Mouse (Mus musculus): ENCODE measurements around the gene Phtf2. TPM values are rescaled to one million over a fixed set of nuclear protein-coding genes. Genes with fewer than 3 reads are reported as not detected.

Phtf2 gene
- 35.8 and 42.5 TPM in 2 replicates for total RNA-seq (2017)

DNA sequence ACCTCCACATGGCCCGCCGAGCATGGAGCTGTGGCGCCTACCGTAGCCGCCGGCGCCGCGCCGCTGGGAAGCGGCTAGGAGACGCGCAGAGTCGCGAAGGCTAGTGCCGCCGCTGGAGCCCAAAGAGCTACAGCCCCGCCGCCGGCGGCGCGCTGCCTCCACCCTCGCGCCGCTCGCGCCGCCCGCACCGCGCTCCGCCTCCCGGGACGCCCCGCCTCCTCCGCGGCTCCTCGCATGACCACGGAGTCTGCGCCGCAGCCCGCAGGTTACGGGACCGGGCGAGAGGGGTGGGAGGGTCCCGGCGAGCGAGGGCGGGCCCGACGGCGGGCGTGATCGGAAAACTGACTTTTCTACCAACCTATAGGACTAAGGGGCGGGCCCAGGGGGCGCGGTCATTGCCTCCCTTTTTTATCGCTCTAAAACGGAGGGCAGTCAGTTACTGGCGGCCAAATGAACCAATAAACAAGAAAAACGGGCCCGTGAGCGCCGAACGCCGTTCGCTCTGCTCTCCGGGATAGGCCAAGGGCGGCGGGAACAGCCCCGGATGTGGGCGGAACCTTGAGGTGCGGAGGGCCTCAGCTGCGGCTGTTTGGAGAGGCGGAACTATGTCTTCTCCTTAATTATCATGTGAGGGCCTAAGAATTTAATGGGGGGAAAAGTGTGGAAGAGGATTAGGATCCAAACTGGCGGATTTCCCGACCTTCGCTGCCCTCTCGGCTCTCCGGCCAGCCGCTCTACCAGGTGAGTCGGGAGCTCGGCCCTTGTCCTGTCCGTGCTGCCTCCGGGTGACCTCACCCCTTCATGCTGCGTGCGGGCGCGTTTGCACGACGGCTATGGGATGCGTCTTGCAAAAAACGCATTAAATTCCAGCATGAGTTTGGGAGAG lies at the start of gene Phtf2, which contains the start of gene Tmem60:
Gene Phtf2 (minus strand): TSS at position 210 of the 886 bp plus-strand sequence.
Gene Tmem60 (plus strand): TSS at position 277 of the 886 bp plus-strand sequence.
- ATAC-seq (replicated peaks in 1 of 2; ENCODE audit: insufficient read depth in 1 of 2, low FRiP score in 2 of 2, low TSS enrichment in 1 of 2, low read depth in 1 of 2, poor library complexity in 2 of 2, severe bottlenecking in 2 of 2), result peak; percentile 96 to 97

DNA sequence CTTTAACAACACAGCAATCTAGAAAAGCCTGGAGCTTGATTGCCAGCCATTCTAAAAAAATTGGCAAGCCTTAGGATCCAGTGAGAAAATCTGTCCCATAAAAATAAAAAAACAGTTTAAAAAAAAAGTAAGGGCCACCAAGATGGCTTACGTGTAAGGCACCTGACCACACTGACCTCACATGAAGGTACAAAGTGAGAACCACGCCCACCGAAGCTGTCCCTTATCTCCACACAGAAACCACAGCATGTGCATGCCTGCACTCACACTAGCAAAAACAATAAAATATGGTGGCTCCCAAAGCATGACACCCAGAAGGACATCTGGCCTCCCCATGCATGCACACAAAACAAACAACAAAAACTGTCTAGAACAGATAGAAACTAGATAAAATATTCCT lies 49.4 kb upstream of the Phtf2 start:
- no peak for ATAC-seq (replicated peaks in 1 of 2; ENCODE audit: insufficient read depth in 1 of 2, low FRiP score in 2 of 2, low TSS enrichment in 1 of 2, low read depth in 1 of 2, poor library complexity in 2 of 2, severe bottlenecking in 2 of 2)

- no peak for ATAC-seq (replicated peaks in 1 of 2; ENCODE audit: insufficient read depth in 1 of 2, low FRiP score in 2 of 2, low TSS enrichment in 1 of 2, low read depth in 1 of 2, poor library complexity in 2 of 2, severe bottlenecking in 2 of 2)
Observed at GRCm38 (mm10) chr5:20930430-20930829, 48.5 kb upstream of the Phtf2 start.

- no peak for ATAC-seq (replicated peaks in 1 of 2; ENCODE audit: insufficient read depth in 1 of 2, low FRiP score in 2 of 2, low TSS enrichment in 1 of 2, low read depth in 1 of 2, poor library complexity in 2 of 2, severe bottlenecking in 2 of 2)
Observed at GRCm38 (mm10) chr5:20929669-20930151, 47.8 kb upstream of the Phtf2 start.

DNA sequence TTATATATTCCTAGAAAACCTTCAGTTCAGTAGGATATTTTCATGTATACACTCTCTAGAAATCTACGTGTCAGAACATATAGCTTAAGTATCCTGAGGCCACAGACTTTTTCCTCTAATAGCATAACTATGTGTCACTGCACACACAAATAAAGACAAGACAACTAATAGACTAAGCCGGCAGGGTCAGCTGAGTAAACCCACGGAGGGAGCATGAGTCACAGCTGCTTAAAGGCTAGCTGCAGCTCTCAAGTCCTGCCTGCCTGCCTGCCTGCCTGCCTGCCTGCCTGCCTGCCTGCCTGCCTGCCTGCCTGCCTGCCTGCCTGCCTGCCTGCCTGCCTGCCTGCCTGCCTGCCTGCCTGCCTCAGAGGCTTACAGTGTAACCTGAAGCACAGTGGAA lies 43.5 kb upstream of the Phtf2 start:
- ATAC-seq (replicated peaks in 1 of 2; ENCODE audit: insufficient read depth in 1 of 2, low FRiP score in 2 of 2, low TSS enrichment in 1 of 2, low read depth in 1 of 2, poor library complexity in 2 of 2, severe bottlenecking in 2 of 2), result no peak

GRCm38 (mm10) chr5:20924608-20925007 lies 42.7 kb upstream of the Phtf2 start:
- ATAC-seq (replicated peaks in 1 of 2; ENCODE audit: insufficient read depth in 1 of 2, low FRiP score in 2 of 2, low TSS enrichment in 1 of 2, low read depth in 1 of 2, poor library complexity in 2 of 2, severe bottlenecking in 2 of 2), result peak; percentile 46 to 60; a peak in 2 of 4 replicates

- ATAC-seq (replicated peaks in 1 of 2; ENCODE audit: insufficient read depth in 1 of 2, low FRiP score in 2 of 2, low TSS enrichment in 1 of 2, low read depth in 1 of 2, poor library complexity in 2 of 2, severe bottlenecking in 2 of 2), result no peak
Observed at GRCm38 (mm10) chr5:20919566-20919965, 37.6 kb upstream of the Phtf2 start.

GRCm38 (mm10) chr5:20918967-20919366 lies 37.0 kb upstream of the Phtf2 start:
- no peak for ATAC-seq (replicated peaks in 1 of 2; ENCODE audit: insufficient read depth in 1 of 2, low FRiP score in 2 of 2, low TSS enrichment in 1 of 2, low read depth in 1 of 2, poor library complexity in 2 of 2, severe bottlenecking in 2 of 2)

- peak; percentile 68 to 81 for ATAC-seq (replicated peaks in 1 of 2; ENCODE audit: insufficient read depth in 1 of 2, low FRiP score in 2 of 2, low TSS enrichment in 1 of 2, low read depth in 1 of 2, poor library complexity in 2 of 2, severe bottlenecking in 2 of 2)
Observed at GRCm38 (mm10) chr5:20913372-20914275, 31.7 kb upstream of the Phtf2 start.

DNA sequence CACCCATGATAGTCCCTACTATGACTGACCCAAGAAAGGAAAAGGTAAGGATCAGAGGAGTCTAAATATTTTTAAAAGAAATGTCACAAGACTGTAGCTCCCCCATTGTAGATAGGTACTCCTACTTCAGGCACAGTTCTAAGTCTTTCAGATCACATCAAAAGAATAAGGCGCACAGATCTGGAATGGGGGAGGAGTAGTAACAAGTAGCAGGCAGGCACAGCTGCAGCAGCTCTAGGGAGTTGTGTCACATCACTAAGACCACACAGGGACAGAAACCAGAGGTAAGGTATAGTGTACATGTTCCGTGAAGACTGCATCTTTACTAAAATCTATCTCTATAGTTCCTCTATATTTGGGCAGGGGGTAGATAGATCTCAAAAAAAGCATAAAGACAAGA lies 29.8 kb upstream of the Phtf2 start:
- ATAC-seq (replicated peaks in 1 of 2; ENCODE audit: insufficient read depth in 1 of 2, low FRiP score in 2 of 2, low TSS enrichment in 1 of 2, low read depth in 1 of 2, poor library complexity in 2 of 2, severe bottlenecking in 2 of 2), result no peak

DNA sequence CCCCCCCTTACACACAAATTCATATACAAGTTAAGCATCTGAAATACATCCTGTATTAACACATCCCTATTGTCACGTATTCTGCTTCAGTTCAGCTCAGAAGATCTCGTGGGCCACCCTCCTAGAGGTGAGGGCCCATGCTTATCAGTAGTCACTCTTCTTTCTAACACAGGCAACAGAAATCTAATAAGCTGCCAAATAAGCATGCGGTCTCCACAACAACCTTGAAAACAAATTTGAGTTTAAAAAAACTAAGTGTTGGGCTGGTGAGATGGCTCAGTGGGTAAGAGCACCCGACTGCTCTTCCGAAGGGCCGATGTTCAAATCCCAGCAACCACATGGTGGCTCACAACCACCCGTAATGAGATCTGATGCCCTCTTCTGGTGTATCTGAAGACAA lies 24.3 kb upstream of the Phtf2 start:
- no peak; a peak in 1 of 4 replicates for ATAC-seq (replicated peaks in 1 of 2; ENCODE audit: insufficient read depth in 1 of 2, low FRiP score in 2 of 2, low TSS enrichment in 1 of 2, low read depth in 1 of 2, poor library complexity in 2 of 2, severe bottlenecking in 2 of 2)

GRCm38 (mm10) chr5:20905437-20905836 lies 23.5 kb upstream of the Phtf2 start:
- no peak for ATAC-seq (replicated peaks in 1 of 2; ENCODE audit: insufficient read depth in 1 of 2, low FRiP score in 2 of 2, low TSS enrichment in 1 of 2, low read depth in 1 of 2, poor library complexity in 2 of 2, severe bottlenecking in 2 of 2)

GRCm38 (mm10) chr5:20904647-20905046 lies 22.7 kb upstream of the Phtf2 start:
- ATAC-seq (replicated peaks in 1 of 2; ENCODE audit: insufficient read depth in 1 of 2, low FRiP score in 2 of 2, low TSS enrichment in 1 of 2, low read depth in 1 of 2, poor library complexity in 2 of 2, severe bottlenecking in 2 of 2), result no peak

DNA sequence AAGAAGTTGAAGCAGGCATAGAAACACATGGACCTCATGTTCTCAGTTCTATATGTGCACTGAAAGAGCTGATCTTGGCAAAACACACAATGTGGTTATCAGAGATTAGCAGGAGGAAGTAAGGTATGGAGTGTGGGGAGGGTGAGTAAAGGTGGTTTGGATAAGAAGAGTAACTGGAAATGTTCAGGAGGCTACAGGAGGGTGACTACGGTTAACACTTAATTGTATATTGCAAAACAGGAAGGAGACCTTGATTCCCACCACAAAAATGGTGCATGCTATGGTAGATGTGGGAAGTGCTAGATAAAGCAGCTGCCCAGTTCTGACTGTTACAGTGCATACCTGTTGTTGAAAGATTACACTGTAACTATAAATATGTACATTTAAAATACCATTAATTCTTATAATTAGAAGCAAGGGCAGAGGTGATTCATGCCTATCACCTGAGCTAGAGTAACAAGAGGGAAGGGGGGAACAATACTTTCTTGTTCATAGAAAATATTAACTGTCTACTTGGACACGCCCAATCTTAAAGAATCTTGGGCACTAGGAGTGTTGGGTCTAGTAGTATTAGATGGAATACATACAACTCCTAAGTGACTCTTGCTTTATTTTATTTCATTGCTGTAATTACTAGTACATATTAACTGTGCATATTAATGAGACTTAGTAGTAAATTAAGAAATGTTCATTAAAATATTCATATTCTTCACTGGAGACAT lies 15.7 kb upstream of the Phtf2 start:
- peak; percentile 92 for ATAC-seq (replicated peaks in 1 of 2; ENCODE audit: insufficient read depth in 1 of 2, low FRiP score in 2 of 2, low TSS enrichment in 1 of 2, low read depth in 1 of 2, poor library complexity in 2 of 2, severe bottlenecking in 2 of 2)

- ATAC-seq (replicated peaks in 1 of 2; ENCODE audit: insufficient read depth in 1 of 2, low FRiP score in 2 of 2, low TSS enrichment in 1 of 2, low read depth in 1 of 2, poor library complexity in 2 of 2, severe bottlenecking in 2 of 2), result no peak
Observed at GRCm38 (mm10) chr5:20884036-20884620, 2.2 kb upstream of the Phtf2 start.

- ATAC-seq (replicated peaks in 1 of 2; ENCODE audit: insufficient read depth in 1 of 2, low FRiP score in 2 of 2, low TSS enrichment in 1 of 2, low read depth in 1 of 2, poor library complexity in 2 of 2, severe bottlenecking in 2 of 2), result no peak
Observed at GRCm38 (mm10) chr5:20880797-20881775, 838 bp downstream of the Phtf2 start.
